Mouse (Mus musculus): Measurements from ENCODE around the gene Hist4h4. TPM values are rescaled to one million over a fixed set of nuclear protein-coding genes. Genes with fewer than 3 reads are reported as not detected.
A peak's percentile ranks its signal among the peaks of the same experiment; 100 is the strongest.

Hist4h4 gene
- polyA plus RNA-seq, 1 experiment from 2014 or later, result 1.3 TPM

GRCm38 (mm10) chr6:136809673-136810072 is 5.5 kb upstream of the Hist4h4 start:
- no peaks in the 10 kb centered on the region for H3K9me3 ChIP-seq (ENCODE audit: control insufficient read depth, low read length)
- ATAC-seq (replicated peaks; ENCODE audit: low FRiP score, low TSS enrichment, low read depth) (no peak), DNase-seq (ENCODE audit: low spot score) (peak; percentile 50)
- H3K27ac ChIP-seq (ENCODE audit: low read depth), result no peak overlapping the region
- peak overlapping the region; percentile 65; the same call in 1 of the 2 replicates for H3K9ac ChIP-seq (ENCODE audit: low read length)
- 76% methylated on average over 13 of the region's 13 CpGs for WGBS
- H3K4me1 ChIP-seq (replicated peaks; ENCODE audit: control insufficient read depth, insufficient read depth, low read length), result peaks cover 22% of the 10 kb centered on the region
- peaks cover 31% of the 10 kb centered on the region for H3K36me3 ChIP-seq (ENCODE audit: control insufficient read depth, insufficient read depth, low read length)
- H3K4me2 ChIP-seq (ENCODE audit: low read length), result peak overlapping the region; percentile 96
- no peaks in the 10 kb centered on the region for H3K27me3 ChIP-seq (replicated peaks; ENCODE audit: control insufficient read depth, insufficient read depth, low read length)
- H3K4me3 ChIP-seq (ENCODE audit: low read depth, low read length), result peak overlapping the region; percentile 76; the same call in 1 of the 2 replicates

DNA sequence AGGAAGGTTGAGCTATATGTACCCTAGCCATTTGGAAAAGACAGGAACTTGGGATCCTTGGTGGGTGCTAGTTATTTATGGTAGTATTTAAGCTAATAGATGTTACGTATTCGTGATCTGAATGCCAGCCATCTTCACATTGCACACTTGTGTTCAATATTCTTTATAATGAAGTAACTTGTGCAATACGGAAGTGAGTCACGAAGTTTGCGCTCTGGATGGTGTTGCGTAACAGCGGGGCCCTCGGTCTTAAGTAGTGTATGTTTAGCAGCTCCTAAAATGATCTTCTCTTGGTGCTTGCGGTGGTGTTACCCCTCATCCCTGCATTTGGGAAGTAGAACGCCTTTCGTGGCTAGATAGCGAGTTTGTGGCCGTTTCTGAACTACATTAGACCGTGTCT is 4.9 kb upstream of the Hist4h4 start:
- Histone ChIP-seq H3K9me3 (ENCODE audit: control insufficient read depth, low read length) (no peaks in the 10 kb centered on the region), H3K36me3 (ENCODE audit: control insufficient read depth, insufficient read depth, low read length) (peaks cover 25% of the 10 kb centered on the region), H3K4me1 (replicated peaks; ENCODE audit: control insufficient read depth, insufficient read depth, low read length) (peaks cover 22% of the 10 kb centered on the region), H3K4me2 (ENCODE audit: low read length) (peak overlapping the region; percentile 96), H3K27me3 (replicated peaks; ENCODE audit: control insufficient read depth, insufficient read depth, low read length) (no peaks in the 10 kb centered on the region), H3K9ac (ENCODE audit: low read length) (peak overlapping the region; percentile 65), H3K4me3 (ENCODE audit: low read depth, low read length) (peak overlapping the region; percentile 76), H3K27ac (ENCODE audit: low read depth) (no peak overlapping the region)
- ATAC-seq (replicated peaks; ENCODE audit: low FRiP score, low TSS enrichment, low read depth) (no peak), DNase-seq (ENCODE audit: low spot score) (peak; percentile 57)
- 30% methylated on average over 14 of the region's 14 CpGs for WGBS

- Histone ChIP-seq H3K4me1 (replicated peaks; ENCODE audit: control insufficient read depth, insufficient read depth, low read length) (peaks cover 22% of the 10 kb centered on the region), H3K27me3 (replicated peaks; ENCODE audit: control insufficient read depth, insufficient read depth, low read length) (no peaks in the 10 kb centered on the region), H3K4me2 (ENCODE audit: low read length) (peak overlapping the region; percentile 96), H3K27ac (ENCODE audit: low read depth) (peak overlapping the region; percentile 85), H3K4me3 (ENCODE audit: low read depth, low read length) (peak overlapping the region; percentile 76), H3K36me3 (ENCODE audit: control insufficient read depth, insufficient read depth, low read length) (peaks cover 21% of the 10 kb centered on the region), H3K9me3 (ENCODE audit: control insufficient read depth, low read length) (no peaks in the 10 kb centered on the region), H3K9ac (ENCODE audit: low read length) (peak overlapping the region; percentile 65)
- DNase-seq (ENCODE audit: low spot score), result peak; percentile 76
- ATAC-seq (replicated peaks; ENCODE audit: low FRiP score, low TSS enrichment, low read depth), result peak; percentile 4
- under 1% methylated on average over 28 of the region's 28 CpGs for WGBS
These were observed 4.4 kb upstream of the Hist4h4 start for GRCm38 (mm10) chr6:136808631-136809046.

GRCm38 (mm10) chr6:136808014-136808417 is 3.8 kb upstream of the Hist4h4 start, which contains the start of gene H2afj:
Gene H2afj (plus strand): TSS chr6:136808244.
- Histone ChIP-seq H3K27ac (ENCODE audit: low read depth) (peak within 1 kb of the TSS; percentile 85), H3K9me3 (ENCODE audit: control insufficient read depth, low read length) (no peaks in the 10 kb centered on the region), H3K27me3 (replicated peaks; ENCODE audit: control insufficient read depth, insufficient read depth, low read length) (no peaks in the 10 kb centered on the region), H3K4me1 (replicated peaks; ENCODE audit: control insufficient read depth, insufficient read depth, low read length) (peaks cover 23% of the 10 kb centered on the region), H3K36me3 (ENCODE audit: control insufficient read depth, insufficient read depth, low read length) (peaks cover 14% of the 10 kb centered on the region), H3K4me3 (ENCODE audit: low read depth, low read length) (peak within 1 kb of the TSS; percentile 76), H3K9ac (ENCODE audit: low read length) (peak within 1 kb of the TSS; percentile 65), H3K4me2 (ENCODE audit: low read length) (peak within 1 kb of the TSS; percentile 96)
- peak; percentile 100 for DNase-seq (ENCODE audit: low spot score)
- under 1% methylated on average over 34 of the region's 34 CpGs for WGBS
- ATAC-seq (replicated peaks; ENCODE audit: low FRiP score, low TSS enrichment, low read depth), result peak; percentile 77

DNA sequence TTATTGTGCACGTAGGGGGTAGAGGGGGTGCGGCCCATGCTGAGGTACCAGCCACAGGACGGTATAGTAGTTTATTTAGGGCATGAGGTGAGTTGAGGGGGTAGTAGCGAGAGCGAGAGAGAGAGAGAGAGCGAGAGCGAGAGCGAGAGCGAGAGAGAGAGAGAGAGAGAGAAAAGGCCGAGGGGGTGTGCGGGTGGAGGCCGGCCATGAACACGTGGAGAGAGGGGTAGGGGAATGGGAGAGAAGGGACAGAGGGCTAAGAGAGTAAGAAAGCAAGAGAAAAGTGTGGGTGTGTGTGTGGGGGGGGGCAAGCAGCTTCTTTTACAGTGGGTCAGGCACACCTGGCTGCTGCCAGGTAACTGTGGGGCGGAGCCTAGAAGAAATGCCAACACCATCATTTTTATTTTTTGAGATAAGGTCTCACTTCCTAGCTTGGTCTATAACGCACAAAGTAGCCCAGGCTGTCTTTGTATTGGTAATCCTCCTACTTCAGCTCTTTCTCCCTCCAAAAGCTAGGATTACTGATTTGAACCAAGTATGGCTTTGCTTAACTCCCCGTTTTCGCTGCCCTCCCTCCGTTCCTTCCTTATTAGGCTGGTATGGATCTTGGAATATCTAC is 3.3 kb upstream of the Hist4h4 start:
- H3K9me3 ChIP-seq (ENCODE audit: control insufficient read depth, low read length), result no peaks in the 10 kb centered on the region
- peak overlapping the region; percentile 85 for H3K27ac ChIP-seq (ENCODE audit: low read depth)
- peak; percentile 64 for DNase-seq (ENCODE audit: low spot score)
- peaks cover 26% of the 10 kb centered on the region for H3K4me1 ChIP-seq (replicated peaks; ENCODE audit: control insufficient read depth, insufficient read depth, low read length)
- peak overlapping the region; percentile 96 for H3K4me2 ChIP-seq (ENCODE audit: low read length)
- peak overlapping the region; percentile 44 for H3K9ac ChIP-seq (ENCODE audit: low read length)
- WGBS, result 31% methylated on average over 18 of the region's 18 CpGs
- peak; percentile 8; the same call in 1 of the 2 replicates for ATAC-seq (replicated peaks; ENCODE audit: low FRiP score, low TSS enrichment, low read depth)
- H3K4me3 ChIP-seq (ENCODE audit: low read depth, low read length), result peak overlapping the region; percentile 76
- H3K27me3 ChIP-seq (replicated peaks; ENCODE audit: control insufficient read depth, insufficient read depth, low read length), result no peaks in the 10 kb centered on the region
- peaks cover 9% of the 10 kb centered on the region for H3K36me3 ChIP-seq (ENCODE audit: control insufficient read depth, insufficient read depth, low read length)

GRCm38 (mm10) chr6:136806819-136807218 is 2.6 kb upstream of the Hist4h4 start:
- WGBS, result 67% methylated on average over 5 of the region's 5 CpGs
- no peak overlapping the region for H3K9ac ChIP-seq (ENCODE audit: low read length)
- H3K27me3 ChIP-seq (replicated peaks; ENCODE audit: control insufficient read depth, insufficient read depth, low read length), result no peaks in the 10 kb centered on the region
- peaks cover 2% of the 10 kb centered on the region; the same call in 1 of the 2 replicates for H3K36me3 ChIP-seq (ENCODE audit: control insufficient read depth, insufficient read depth, low read length)
- no peak overlapping the region for H3K4me3 ChIP-seq (ENCODE audit: low read depth, low read length)
- H3K4me2 ChIP-seq (ENCODE audit: low read length), result peak overlapping the region; percentile 96
- no peak for ATAC-seq (replicated peaks; ENCODE audit: low FRiP score, low TSS enrichment, low read depth)
- H3K9me3 ChIP-seq (ENCODE audit: control insufficient read depth, low read length), result no peaks in the 10 kb centered on the region
- 0 out of 2 replicates have a peak overlapping the region, but pooled peaks have one; percentile 85 for H3K27ac ChIP-seq (ENCODE audit: low read depth)
- DNase-seq (ENCODE audit: low spot score), result peak; percentile 51
- peaks cover 26% of the 10 kb centered on the region for H3K4me1 ChIP-seq (replicated peaks; ENCODE audit: control insufficient read depth, insufficient read depth, low read length)

- peak overlapping the region; percentile 100; the same call in 1 of the 2 replicates for H3K27ac ChIP-seq (ENCODE audit: low read depth)
- DNase-seq (ENCODE audit: low spot score) (no peak), ATAC-seq (replicated peaks; ENCODE audit: low FRiP score, low TSS enrichment, low read depth) (no peak)
- no peak overlapping the region for H3K9ac ChIP-seq (ENCODE audit: low read length)
- H3K36me3 ChIP-seq (ENCODE audit: control insufficient read depth, insufficient read depth, low read length), result no peaks in the 10 kb centered on the region
- 78% methylated on average over 1 of the region's 1 CpGs for whole genome bisulfite sequencing
- no peak overlapping the region for H3K4me2 ChIP-seq (ENCODE audit: low read length)
- H3K9me3 ChIP-seq (ENCODE audit: control insufficient read depth, low read length), result no peaks in the 10 kb centered on the region
- H3K4me1 ChIP-seq (replicated peaks; ENCODE audit: control insufficient read depth, insufficient read depth, low read length), result peaks cover 23% of the 10 kb centered on the region
- no peaks in the 10 kb centered on the region for H3K27me3 ChIP-seq (replicated peaks; ENCODE audit: control insufficient read depth, insufficient read depth, low read length)
- no peak overlapping the region; the same call in 1 of the 2 replicates for H3K4me3 ChIP-seq (ENCODE audit: low read depth, low read length)
These were observed 1.2 kb upstream of the Hist4h4 start for GRCm38 (mm10) chr6:136805409-136805775.

DNA sequence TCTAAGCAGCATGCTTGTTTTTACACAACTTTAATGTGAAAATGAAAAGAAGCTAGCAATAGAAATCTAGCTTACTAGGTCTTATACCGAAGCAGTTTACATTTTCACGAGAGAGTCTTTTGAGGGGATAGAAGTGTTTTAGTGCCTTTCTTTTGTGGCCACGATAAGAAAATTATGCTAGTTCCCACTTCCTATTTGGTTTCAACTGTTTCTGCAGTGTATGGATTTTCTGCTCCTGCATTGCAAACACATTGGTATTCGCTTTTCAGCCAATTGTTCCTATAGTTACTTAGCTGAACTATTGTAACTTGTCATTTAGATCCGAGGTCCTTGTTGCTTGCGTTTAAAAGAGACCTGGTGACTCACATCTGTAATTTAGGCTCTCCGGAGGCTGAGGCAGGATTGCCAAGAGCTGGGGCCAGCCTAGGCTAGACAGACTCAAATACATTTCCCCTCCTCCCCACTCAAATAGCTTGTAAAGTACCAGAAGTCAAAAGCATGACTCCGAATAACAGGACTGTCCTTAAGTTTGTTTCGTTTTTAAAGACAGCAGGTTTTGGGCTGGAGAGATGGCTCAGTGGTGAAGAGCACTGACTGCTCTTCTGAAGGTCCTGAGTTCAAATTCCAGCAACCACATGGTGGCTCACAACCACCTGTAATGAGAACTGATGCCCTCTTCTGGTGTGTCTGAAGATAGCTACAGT is 642 bp upstream of the Hist4h4 start:
- H3K4me3 ChIP-seq (ENCODE audit: low read depth, low read length), result peak overlapping the region; percentile 80
- peak overlapping the region; percentile 49 for H3K9ac ChIP-seq (ENCODE audit: low read length)
- peaks cover 23% of the 10 kb centered on the region for H3K4me1 ChIP-seq (replicated peaks; ENCODE audit: control insufficient read depth, insufficient read depth, low read length)
- no peak for ATAC-seq (replicated peaks; ENCODE audit: low FRiP score, low TSS enrichment, low read depth)
- peak overlapping the region; percentile 100 for H3K27ac ChIP-seq (ENCODE audit: low read depth)
- peak overlapping the region; percentile 81 for H3K4me2 ChIP-seq (ENCODE audit: low read length)
- no peaks in the 10 kb centered on the region for H3K27me3 ChIP-seq (replicated peaks; ENCODE audit: control insufficient read depth, insufficient read depth, low read length)
- no peaks in the 10 kb centered on the region for H3K36me3 ChIP-seq (ENCODE audit: control insufficient read depth, insufficient read depth, low read length)
- DNase-seq (ENCODE audit: low spot score), result peak; percentile 53
- H3K9me3 ChIP-seq (ENCODE audit: control insufficient read depth, low read length), result no peaks in the 10 kb centered on the region
- 28% methylated on average over 9 of the region's 9 CpGs for WGBS
